Mouse (Mus musculus) gastrocnemius, postnatal 10 days (tissue): ENCODE results near the gene Vmn1r10. TPM values are rescaled to one million over a fixed set of nuclear protein-coding genes. Genes with fewer than 3 reads are reported as not detected.

Experiments used
- DNase-seq: peaks from one replicate; pipeline ENCODE4 v3.0.0; 2021; ENCODE audit warnings: mixed read lengths
- long read RNA-seq, 2 experiments: library from polyadenylated mRNA; stranded (forward); transcript quantifications; one replicate each; pipeline ENCODE4 v2.0.0; 2021
- total RNA-seq, 2 experiments: library from RNA; stranded (reverse); gene quantifications; 2 replicates each; pipeline ENCODE4 v1.2.3; 2021

The Vmn1r10 gene
- total RNA-seq, result not detected
- long read RNA-seq, experiment 1, result 0 reads
- long read RNA-seq, experiment 2, result 0 reads

DNA sequence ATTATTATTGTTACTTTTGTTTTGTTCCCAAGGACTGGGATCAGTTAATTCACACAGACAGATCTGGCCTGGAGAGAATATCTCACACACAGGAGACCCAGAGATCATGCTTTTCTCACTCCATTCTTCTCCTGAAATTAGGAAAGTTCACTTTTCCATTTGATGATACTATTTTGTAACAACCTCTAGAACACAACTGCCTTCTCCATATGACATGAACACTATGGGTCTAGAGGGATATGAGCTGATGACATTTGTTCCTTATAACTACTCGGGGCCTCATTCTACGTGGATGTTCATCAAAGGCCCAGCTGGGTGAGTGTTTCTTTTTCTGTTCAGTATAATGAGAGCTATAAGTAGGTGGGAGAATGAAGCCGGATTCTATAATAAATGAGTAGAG, at the start of gene Vmn1r10:
Gene Vmn1r10 (plus strand): TSS at position 301 of the 400 bp plus-strand sequence.
- no peak for DNase-seq

GRCm38 (mm10) chr6:57063730-57064129, 45.5 kb upstream of the Vmn1r10 start:
- no peak for DNase-seq

DNA sequence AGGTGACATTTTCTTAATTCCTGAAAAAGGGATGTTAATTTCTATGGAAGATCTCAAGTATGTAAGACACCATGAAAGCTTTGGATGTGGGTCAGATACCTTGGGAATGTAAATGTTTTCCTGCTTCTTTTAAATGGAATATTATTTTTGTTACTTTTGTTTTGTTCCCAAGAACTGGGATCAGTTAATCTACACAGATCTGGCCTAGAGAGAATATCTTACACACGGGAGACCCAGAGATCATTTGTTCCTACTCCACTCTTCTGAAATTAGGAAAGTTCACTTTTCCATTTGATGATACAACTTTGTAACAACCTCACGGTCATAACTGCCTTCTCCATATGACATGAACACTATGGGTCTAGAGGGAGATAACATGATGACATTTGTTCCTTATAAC, 42.8 kb upstream of the Vmn1r10 start, which contains the start of gene Vmn1r9:
Gene Vmn1r9 (plus strand): TSS at position 301 of the 400 bp plus-strand sequence.
- no peak for DNase-seq

GRCm38 (mm10) chr6:57106358-57106757, 2.9 kb upstream of the Vmn1r10 start:
- no peak for DNase-seq

- DNase-seq, result no peak
These were observed 23.9 kb downstream of the Vmn1r10 start, which contains the start of gene Vmn1r11 for GRCm38 (mm10) chr6:57133155-57133554. Gene Vmn1r11 (plus strand): TSS chr6:57133455.

GRCm38 (mm10) chr6:57156619-57157018, 47.4 kb downstream of the Vmn1r10 start, which contains the start of gene Vmn1r12:
Gene Vmn1r12 (plus strand): TSS chr6:57156919.
- no peak for DNase-seq

Other genes starting within 250 kb of the Vmn1r10 start
- 10 to 100 TPM; 50.8 to 60.3 TPM for gene Nt5c3, start 185.5 kb upstream of the Vmn1r10 start, total RNA-seq
- gene Vmn1r4, start 185.4 kb upstream of the Vmn1r10 start, total RNA-seq, result under 1 TPM; 0.20 to 0.23 TPM
- gene Vmn1r5, start 139.2 kb upstream of the Vmn1r10 start, total RNA-seq, result not detected
- gene Vmn1r6, start 112.2 kb upstream of the Vmn1r10 start, total RNA-seq, result not detected
- not detected for gene Vmn1r7, start 84.1 kb upstream of the Vmn1r10 start, total RNA-seq
- not detected for gene Vmn1r8, start 77.2 kb upstream of the Vmn1r10 start, total RNA-seq
- not detected for gene Vmn1r9, start 42.7 kb upstream of the Vmn1r10 start, total RNA-seq
- gene Vmn1r11, start 24.0 kb downstream of the Vmn1r10 start, total RNA-seq, result not detected
- gene Vmn1r12, start 47.5 kb downstream of the Vmn1r10 start, total RNA-seq, result not detected
- gene Vmn1r13, start 93.8 kb downstream of the Vmn1r10 start, total RNA-seq, result not detected
- gene Vmn1r14, start 122.2 kb downstream of the Vmn1r10 start, total RNA-seq, result not detected
- not detected for gene Vmn1r15, start 148.5 kb downstream of the Vmn1r10 start, total RNA-seq
- not detected for gene Vmn1r16, start 220.0 kb downstream of the Vmn1r10 start, total RNA-seq